In the genomic region with DNA sequence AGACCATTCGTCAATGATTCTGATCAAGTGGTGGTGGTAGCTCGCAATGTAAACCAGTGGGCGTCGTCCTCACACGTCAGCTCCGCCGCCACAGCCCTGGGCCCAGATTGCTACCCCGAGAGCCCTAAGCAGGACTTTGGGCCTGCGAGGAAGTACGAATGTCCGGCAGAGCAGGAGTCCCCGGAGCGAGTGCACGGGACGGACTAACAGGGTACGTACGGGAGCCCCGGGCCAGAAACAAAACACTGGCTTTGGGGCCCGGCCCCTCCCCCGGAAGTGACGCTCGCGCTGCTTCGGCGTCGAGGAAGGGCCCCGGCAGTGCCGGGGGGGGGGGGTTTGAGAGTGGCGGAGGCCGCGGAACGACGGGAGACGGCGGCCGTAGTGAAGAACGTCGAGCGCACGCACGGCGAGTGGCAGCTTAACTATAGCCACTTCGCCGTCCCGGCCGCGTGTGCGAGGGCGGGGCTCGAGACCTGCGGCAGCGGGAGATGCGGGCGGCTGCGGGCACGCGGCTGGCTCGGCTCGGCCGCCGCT, we compare ENCODE assay signal across 7 mouse cellular contexts. TPM values are rescaled to one million over a fixed set of nuclear protein-coding genes. Genes with fewer than 3 reads are reported as not detected.
DNase-seq lines count a peak whose midpoint lies in the region; ATAC-seq and TF ChIP-seq lines count a peak whose summit lies in the region.

A gene (plus strand): TSS at position 326 of the 534 bp plus-strand sequence.

- H3K27me3 ChIP-seq in intestine, postnatal 0 days (replicated peaks; ENCODE audit: control insufficient read depth, insufficient read depth, low read length): no peaks in the 10 kb centered on the region
- H3K27me3 ChIP-seq in midbrain, embryonic 12.5 days: no peaks in the 10 kb centered on the region; the same call in 1 of the 2 replicates
- no peaks in the 10 kb centered on the region for H3K27me3 ChIP-seq in small intestine, adult 2 months (ENCODE audit: control insufficient read depth, insufficient read depth, low read length)

- peaks cover 11% of the 10 kb centered on the region for H3K4me1 ChIP-seq in intestine, postnatal 0 days (replicated peaks; ENCODE audit: control insufficient read depth, insufficient read depth, low read length)
- H3K4me1 ChIP-seq in midbrain, embryonic 12.5 days: peaks cover 23% of the 10 kb centered on the region
- peaks cover 19% of the 10 kb centered on the region for H3K4me1 ChIP-seq in small intestine, adult 2 months (ENCODE audit: control insufficient read depth, insufficient read depth, insufficient read length, low read length)

- TF ChIP-seq CTCF in intestine, postnatal 0 days (IDR thresholded peaks at IDR 0.05; ENCODE audit: low read depth): no peak
- TF ChIP-seq CTCF in small intestine, adult 2 months (IDR thresholded peaks at IDR 0.05; ENCODE audit: extremely low read depth, insufficient read length, insufficient replicate concordance, low read depth, low read length): no peak

- H3K9me3 ChIP-seq in intestine, postnatal 0 days (ENCODE audit: control insufficient read depth): no peaks in the 10 kb centered on the region
- H3K9me3 ChIP-seq in midbrain, embryonic 12.5 days: no peaks in the 10 kb centered on the region

- peak within 1 kb of the TSS; percentile 99 for H3K9ac ChIP-seq in intestine, postnatal 0 days (ENCODE audit: low read depth, low read length)
- H3K9ac ChIP-seq in midbrain, embryonic 12.5 days (replicated peaks): peak within 1 kb of the TSS; percentile 78

- H3K36me3 ChIP-seq in intestine, postnatal 0 days (ENCODE audit: control insufficient read depth, insufficient read depth): no peaks in the 10 kb centered on the region
- H3K36me3 ChIP-seq in midbrain, embryonic 12.5 days: no peaks in the 10 kb centered on the region
- no peaks in the 10 kb centered on the region for H3K36me3 ChIP-seq in small intestine, adult 2 months (ENCODE audit: control insufficient read depth, insufficient read depth, low read length)

- H3K27ac ChIP-seq in intestine, postnatal 0 days (ENCODE audit: low read depth, low read length): peak within 1 kb of the TSS; percentile 100
- H3K27ac ChIP-seq in midbrain, embryonic 12.5 days (replicated peaks): peak within 1 kb of the TSS; percentile 93
- peak within 1 kb of the TSS; percentile 99 for H3K27ac ChIP-seq in small intestine, adult 2 months (ENCODE audit: insufficient read depth, low read depth, low read length)

- ATAC-seq in intestine, postnatal 0 days: peak; percentile 81
- ATAC-seq in midbrain, embryonic 12.5 days (ENCODE audit: low FRiP score, low read depth): peak; percentile 96

- DNase-seq in adrenal gland, adult 2 months: peak; percentile 95
- DNase-seq in embryo, embryonic 11.5 days (ENCODE audit: low read depth, low spot score): peak; percentile 83
- peak; percentile 89 to 94 for DNase-seq in gastrocnemius, postnatal 4 days (ENCODE audit: low spot score in 2 of 2)
- peak; percentile 89 for DNase-seq in left cerebral cortex, postnatal 4 days

- under 1% methylated on average over 61 of the region's 61 CpGs for WGBS in intestine, postnatal 0 days
- 0% methylated on average over 52 of the region's 61 CpGs for WGBS in midbrain, embryonic 12.5 days
- under 1% methylated on average over 61 of the region's 61 CpGs for WGBS in small intestine, adult 2 months

- peak; percentile 93 for TF ChIP-seq POLR2A in small intestine, adult 2 months (IDR thresholded peaks at IDR 0.05; ENCODE audit: low read depth, low read length)

- peak within 1 kb of the TSS; percentile 74 for H3K4me2 ChIP-seq in intestine, postnatal 0 days (replicated peaks; ENCODE audit: low read depth)
- H3K4me2 ChIP-seq in midbrain, embryonic 12.5 days (replicated peaks): peak within 1 kb of the TSS; percentile 85

- H3K4me3 ChIP-seq in intestine, postnatal 0 days (ENCODE audit: low read depth, low read length): peak within 1 kb of the TSS; percentile 70
- peak within 1 kb of the TSS; percentile 71 for H3K4me3 ChIP-seq in midbrain, embryonic 12.5 days
- H3K4me3 ChIP-seq in small intestine, adult 2 months (ENCODE audit: low read depth, low read length): peak within 1 kb of the TSS; percentile 82

- intact Hi-C loops in left cerebral cortex, postnatal 4 days (cut with DNase I): no loop called here

RNA-seq across cellular contexts. Expression of the gene that starts here (rescaled TPM):
- total RNA-seq in adrenal gland, adult 2 months (2021): 10 to 100 TPM; 78.1 to 82.8 TPM
- polyA plus RNA-seq in adrenal gland, adult 2 months (2012; rRNA removed): 17.0 and 18.0 TPM in 2 replicates
- 10 to 100 TPM; 89.7 to 91.0 TPM for total RNA-seq in gastrocnemius, postnatal 4 days (2021)
- polyA plus RNA-seq in intestine, postnatal 0 days (2015; fragmentation: Nextera tagmentation; extraction: Ambion mirVana): 16.4 and 19.6 TPM in 2 replicates
- total RNA-seq in left cerebral cortex, postnatal 4 days (2021): 10 to 100 TPM; 53.0 to 56.1 TPM
- 18.9 and 19.9 TPM in 2 replicates for polyA plus RNA-seq in midbrain, embryonic 12.5 days (2016; fragmentation: Nextera tagmentation; extraction: Ambion mirVana)
- polyA plus RNA-seq in small intestine, adult 2 months (2012; rRNA removed): 8.0 and 16.6 TPM in 2 replicates

Comparison
In these comparisons a context has a peak if more than half of its experiments do, and no peak if none do; other contexts are left out.
1. Peak in every context shown above with its lines: DNase-seq, ATAC-seq, H3K4me3 ChIP-seq and H3K27ac ChIP-seq.